Mouse (Mus musculus) hindbrain, postnatal 0 days (tissue): ENCODE measurements around the gene Gpc6. TPM values are rescaled to one million over a fixed set of nuclear protein-coding genes. Genes with fewer than 3 reads are reported as not detected.

ENCODE experiments used
- ATAC-seq: fragments of 200-750 bp; cut with Nextera tagmentation; 2 replicates; pipeline ENCODE4 v1.8.0; 2017; ENCODE audit warnings: mild to moderate bottlenecking, moderate TSS enrichment, moderate library complexity
- DNase-seq: peaks from one replicate; pipeline ENCODE4 v3.0.0-alpha.2; 2015; ENCODE audit warnings: low spot score
- H3K27ac ChIP-seq: fragments of 300-500 bp; sonication (generic); 2 replicates; pipeline ENCODE4 v1.5.1; 2014; ENCODE audit warnings: mild to moderate bottlenecking
- H3K27me3 ChIP-seq: fragments of 300-500 bp; sonication (generic); 2 replicates; pipeline ENCODE4 v1.6.1; 2014; ENCODE audit warnings: low read length, mixed read lengths; ENCODE audit not compliant: insufficient read depth
- H3K36me3 ChIP-seq: fragments of 300-500 bp; sonication (generic); 2 replicates; pipeline ENCODE4 v1.6.1; 2014; ENCODE audit warnings: low read length, mixed read lengths; ENCODE audit not compliant: insufficient read depth
- H3K4me1 ChIP-seq: fragments of 300-500 bp; sonication (generic); 2 replicates; pipeline ENCODE4 v1.6.1; 2014; ENCODE audit warnings: antibody characterized with exemption, low read length, mixed read lengths; ENCODE audit not compliant: insufficient read depth
- H3K4me2 ChIP-seq: fragments of 300-500 bp; sonication (generic); 2 replicates; pipeline ENCODE4 v1.6.1; 2014; ENCODE audit warnings: low read depth, mild to moderate bottlenecking, low read length, moderate library complexity, mixed read lengths
- H3K4me3 ChIP-seq: fragments of 300-500 bp; sonication (generic); 2 replicates; pipeline ENCODE4 v1.5.1; 2014; ENCODE audit warnings: low read length
- H3K9ac ChIP-seq: fragments of 300-500 bp; sonication (generic); replicated peaks from 2 replicates; pipeline ENCODE4 v1.6.1; 2014; ENCODE audit warnings: mild to moderate bottlenecking, low read length, moderate library complexity, mixed read lengths
- H3K9me3 ChIP-seq: fragments of 300-500 bp; sonication (generic); 2 replicates; pipeline ENCODE4 v1.6.1; 2016; ENCODE audit warnings: low read length, mixed read lengths
- CTCF ChIP-seq: IDR thresholded peaks from 2 replicates; pipeline ENCODE4 v1.5.1; 2016; ENCODE audit warnings: antibody characterized with exemption, control low read depth, low read depth
- WGBS: fragments of 180-500 bp; shearing (Covaris S2); extraction: QIAGEN DNeasy Blood & Tissue Kit; methylation state at CpG from one replicate; pipeline ENCODE4 v1.1.7; 2014; 5-methylcytosine and 5-hydroxymethylcytosine counted together
- microRNA-seq, 2 experiments: library from miRNA; unstranded; fragments of <30 nt; microRNA quantifications; one replicate each; pipeline ENCODE4; 2016
- polyA plus RNA-seq: library from polyadenylated mRNA; unstranded; fragments of >200 nt; fragmentation: Nextera tagmentation; extraction: Ambion mirVana; gene quantifications from 2 replicates; pipeline ENCODE4 v1.2.1, GENCODE M21; 2015
- total RNA-seq: library from RNA; depleted of rRNA; stranded (reverse); fragments of >200 nt; gene quantifications from 2 replicates; pipeline ENCODE4 v1.2.3, GENCODE M21; 2014

Gene Gpc6
- total and polyA plus RNA-seq, 2 experiments from 2014 or later: 17.9 to 28.5 TPM

DNA sequence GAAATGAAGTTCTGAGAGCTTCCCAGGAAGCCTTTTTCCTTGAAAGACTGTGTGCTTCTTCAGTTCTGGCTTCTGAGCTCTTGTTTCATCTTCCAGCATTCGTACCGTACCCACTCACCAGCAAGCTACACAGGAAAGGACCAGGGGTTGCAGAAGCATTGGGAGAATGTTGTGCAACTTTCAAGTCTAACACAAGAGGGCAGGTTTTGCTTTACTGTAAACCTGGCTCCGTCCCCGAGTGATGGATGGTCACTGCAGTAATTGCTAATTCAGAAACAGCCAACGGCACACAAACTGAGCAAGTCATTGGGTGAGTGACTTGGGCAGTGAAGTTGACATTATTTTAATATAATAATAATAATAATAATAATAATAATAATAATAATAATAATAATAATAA, 1080.6 kb downstream of the Gpc6 start:
- Histone ChIP-seq H3K27ac (no peak overlapping the region), H3K27me3 (no peaks in the 10 kb centered on the region), H3K4me1 (peaks cover 7% of the 10 kb centered on the region; the same call in 1 of the 2 replicates), H3K9ac (no peak overlapping the region), H3K36me3 (no peaks in the 10 kb centered on the region), H3K9me3 (no peaks in the 10 kb centered on the region), H3K4me2 (no peak overlapping the region), H3K4me3 (no peak overlapping the region)
- ATAC-seq: peak; percentile 67
- peak; percentile 84 for TF ChIP-seq CTCF
- 16% methylated on average over 5 of the region's 5 CpGs for WGBS
- peak; percentile 89 for DNase-seq

DNA sequence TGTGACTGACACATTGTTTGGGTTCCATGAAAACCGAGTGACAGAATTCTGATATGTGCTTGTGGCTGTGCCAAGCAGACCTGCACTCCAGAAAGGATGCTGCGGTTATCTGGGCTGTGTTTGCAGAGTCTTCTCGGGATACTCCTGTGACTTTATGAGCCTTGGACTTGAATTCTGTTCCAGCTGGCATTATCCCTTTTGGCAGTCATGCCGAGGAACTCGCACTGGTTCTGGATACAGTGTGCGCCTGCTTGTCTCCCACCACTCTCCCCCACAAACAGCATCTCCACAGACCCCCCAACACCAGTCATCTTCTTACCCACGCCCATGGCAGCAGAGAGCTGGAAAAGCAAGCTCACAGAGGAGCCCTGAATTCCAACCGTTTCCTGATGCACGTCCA, 1084.4 kb downstream of the Gpc6 start:
- no peak for TF ChIP-seq CTCF
- DNase-seq (no peak), ATAC-seq (no peak)
- Histone ChIP-seq H3K4me3 (no peak overlapping the region), H3K4me2 (no peak overlapping the region), H3K36me3 (no peaks in the 10 kb centered on the region), H3K4me1 (no peaks in the 10 kb centered on the region), H3K27ac (no peak overlapping the region), H3K9me3 (no peaks in the 10 kb centered on the region), H3K9ac (no peak overlapping the region), H3K27me3 (no peaks in the 10 kb centered on the region)
- WGBS: 60% methylated on average over 9 of the region's 9 CpGs

GRCm38 (mm10) chr14:118013237-118013636, 1088.1 kb downstream of the Gpc6 start:
- Histone ChIP-seq H3K9me3 (no peaks in the 10 kb centered on the region), H3K27ac (no peak overlapping the region), H3K36me3 (no peaks in the 10 kb centered on the region), H3K4me2 (no peak overlapping the region), H3K4me3 (no peak overlapping the region), H3K9ac (no peak overlapping the region), H3K4me1 (no peaks in the 10 kb centered on the region), H3K27me3 (no peaks in the 10 kb centered on the region)
- DNase-seq: no peak
- no peak for ATAC-seq
- no peak for TF ChIP-seq CTCF
- 63% methylated on average over 8 of the region's 8 CpGs for WGBS

GRCm38 (mm10) chr14:118019314-118019713, 1094.2 kb downstream of the Gpc6 start:
- no peaks in the 10 kb centered on the region for H3K9me3 ChIP-seq
- H3K27ac ChIP-seq: no peak overlapping the region
- ATAC-seq (no peak), DNase-seq (no peak)
- no peaks in the 10 kb centered on the region for H3K27me3 ChIP-seq
- no peak overlapping the region for H3K9ac ChIP-seq
- H3K4me1 ChIP-seq: no peaks in the 10 kb centered on the region
- no peak for TF ChIP-seq CTCF
- 84% methylated on average over 5 of the region's 5 CpGs for WGBS
- H3K4me2 ChIP-seq: no peak overlapping the region
- H3K36me3 ChIP-seq: no peaks in the 10 kb centered on the region
- no peak overlapping the region for H3K4me3 ChIP-seq

DNA sequence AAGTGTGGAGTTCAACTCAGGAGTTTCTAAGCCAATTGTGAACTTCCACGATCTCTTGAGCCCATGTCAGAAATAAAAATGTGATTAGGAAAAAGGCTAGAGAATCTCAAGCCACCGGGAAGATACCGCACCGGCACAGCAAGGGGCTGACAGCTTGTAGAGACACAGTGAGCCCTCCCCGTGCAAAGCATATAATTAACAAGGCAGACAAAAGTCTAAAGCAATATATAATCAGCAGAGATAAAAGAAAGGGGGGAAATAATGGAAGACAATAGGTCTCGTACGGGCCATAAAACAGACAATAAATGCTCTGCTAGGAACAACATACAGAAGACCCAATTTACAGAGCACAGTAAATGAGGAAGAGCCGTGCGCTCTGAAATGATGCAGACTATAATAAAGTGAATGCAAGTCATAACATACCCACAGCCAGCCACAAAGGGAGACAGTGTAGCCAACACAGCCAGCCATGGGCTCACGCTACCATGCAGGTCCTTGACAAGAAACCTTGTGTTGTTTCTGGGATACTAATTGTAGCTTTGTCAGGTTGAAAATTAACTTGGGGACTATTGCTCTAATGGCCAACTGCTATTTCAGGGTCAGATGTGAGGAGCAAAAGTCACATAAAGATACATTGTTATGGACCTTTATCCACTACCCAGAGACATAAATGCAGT, 1096.9 kb downstream of the Gpc6 start:
- Histone ChIP-seq H3K27ac (no peak overlapping the region), H3K4me3 (no peak overlapping the region), H3K36me3 (no peaks in the 10 kb centered on the region), H3K27me3 (no peaks in the 10 kb centered on the region), H3K9ac (no peak overlapping the region), H3K4me2 (no peak overlapping the region), H3K9me3 (no peaks in the 10 kb centered on the region), H3K4me1 (no peaks in the 10 kb centered on the region)
- no peak for DNase-seq
- ATAC-seq: no peak
- TF ChIP-seq CTCF: no peak
- 37% methylated on average over 10 of the region's 10 CpGs for WGBS

Small RNAs within 50 kb of the gene (microRNA-seq; reads per million reads assigned to microRNA genes)
- gene Mir6239: 0 reads per million in 2 experiments
